Mouse (Mus musculus): ENCODE measurements at regions not wholly inside any gene's neighbourhood (a gene's known extent, or its start where the extent isn't known, plus 50 kb on each side); places are given as distances from the start of the nearest gene placed in this dataset.
"Not testable (repeated sequence)": the region's sequence is repeated elsewhere in the genome, so short reads cannot be mapped to it uniquely, and the experiment has no call there.

GRCm38 (mm10) chr4:22763026-22763425 lies 274.9 kb upstream of the Pou3f2 start:
- 96% methylated on average over 4 of the region's 4 CpGs for WGBS
- H3K27ac ChIP-seq (ENCODE audit: low read length) = not testable (repeated sequence)

More at GRCm38 (mm10) chr4:22763026-22763425, 274.9 kb upstream of the Pou3f2 start:
- ATAC-seq; H3K36me3 ChIP-seq (ENCODE audit: control insufficient read depth, insufficient read depth); H3K4me2 ChIP-seq (ENCODE audit: low read length); H3K9me3 ChIP-seq (ENCODE audit: control insufficient read depth, low read length); H3K9ac ChIP-seq (replicated peaks; ENCODE audit: low read depth, low read length); H3K4me3 ChIP-seq (replicated peaks; ENCODE audit: low read length); H3K4me1 ChIP-seq (replicated peaks; ENCODE audit: control insufficient read depth, insufficient read depth, low read length); H3K27me3 ChIP-seq (replicated peaks; ENCODE audit: control insufficient read depth, insufficient read depth, low read length): not testable (repeated sequence)

Measured in forebrain, embryonic 16.5 days (tissue).